Mouse (Mus musculus): ENCODE measurements around the gene Mcts2. TPM values are rescaled to one million over a fixed set of nuclear protein-coding genes. Genes with fewer than 3 reads are reported as not detected.

The Mcts2 gene
- total RNA-seq, 2 experiments from 2014 or later: 16.2 to 16.5 TPM

- DNase-seq: no peak
- intact Hi-C loops (cut with DNase I): no loop called here
These were observed 3.7 kb upstream of the Mcts2 start for GRCm38 (mm10) chr2:152683086-152683485.

- DNase-seq: no peak
- intact Hi-C loops (cut with DNase I): no loop called here
These were observed 436 bp upstream of the Mcts2 start for GRCm38 (mm10) chr2:152686399-152686798.

GRCm38 (mm10) chr2:152691564-152692217 is 4.9 kb downstream of the Mcts2 start:
- no peak for DNase-seq
- intact Hi-C loops (cut with DNase I): loop anchor here (1.0 kb wide), 1 partner anchor 51 kb away; no protein-coding TSS in a partner anchor

- intact Hi-C loops (cut with DNase I): no loop called here
- peak; percentile 75 to 77 for DNase-seq
These were observed 6.4 kb downstream of the Mcts2 start for GRCm38 (mm10) chr2:152693233-152693632.

GRCm38 (mm10) chr2:152693735-152694134 is 6.9 kb downstream of the Mcts2 start:
- intact Hi-C loops (cut with DNase I): no loop called here

GRCm38 (mm10) chr2:152694708-152695107 is 7.9 kb downstream of the Mcts2 start:
- DNase-seq: no peak
- intact Hi-C loops (cut with DNase I): loop anchor here (5.0 kb wide), 1 partner anchor 323 kb away; the partner anchor contains the start of gene Pdrg1

More at GRCm38 (mm10) chr2:152693735-152694134, 6.9 kb downstream of the Mcts2 start:
- DNase-seq: no peak

GRCm38 (mm10) chr2:152696016-152696415 is 9.2 kb downstream of the Mcts2 start:
- intact Hi-C loops (cut with DNase I): loop anchor here (1.0 to 5.0 kb wide), 4 partner anchors 46 to 321 kb away; partner anchors contain the start of genes Bcl2l1 and Pdrg1

GRCm38 (mm10) chr2:152696476-152697164 is 9.8 kb downstream of the Mcts2 start:
- DNase-seq: peak; percentile 93 to 96
- intact Hi-C loops (cut with DNase I): loop anchor here (1.0 to 5.0 kb wide), 4 partner anchors 46 to 321 kb away; partner anchors contain the start of genes Bcl2l1 and Pdrg1

More at GRCm38 (mm10) chr2:152696016-152696415, 9.2 kb downstream of the Mcts2 start:
- no peak for DNase-seq

- no peak for DNase-seq
- intact Hi-C loops (cut with DNase I): no loop called here
These were observed 13.3 kb downstream of the Mcts2 start for GRCm38 (mm10) chr2:152700138-152700537.

GRCm38 (mm10) chr2:152700725-152701124 is 13.9 kb downstream of the Mcts2 start:
- intact Hi-C loops (cut with DNase I): no loop called here
- DNase-seq: no peak

- no peak for DNase-seq
- intact Hi-C loops (cut with DNase I): no loop called here
These were observed 16.9 kb downstream of the Mcts2 start for GRCm38 (mm10) chr2:152703596-152704255.

GRCm38 (mm10) chr2:152704256-152704605 is 17.4 kb downstream of the Mcts2 start:
- no peak for DNase-seq
- intact Hi-C loops (cut with DNase I): no loop called here

GRCm38 (mm10) chr2:152704811-152705370 is 18.1 kb downstream of the Mcts2 start:
- intact Hi-C loops (cut with DNase I): no loop called here
- no peak for DNase-seq

- intact Hi-C loops (cut with DNase I): loop anchor here (2.0 kb wide), 1 partner anchor 79 kb away; no protein-coding TSS in a partner anchor
- DNase-seq: peak; percentile 63 to 74
These were observed 19.2 kb downstream of the Mcts2 start for GRCm38 (mm10) chr2:152705993-152706571.

GRCm38 (mm10) chr2:152707186-152707585 is 20.4 kb downstream of the Mcts2 start:
- intact Hi-C loops (cut with DNase I): loop anchor here (1.0 to 2.0 kb wide), 2 partner anchors 29 to 78 kb away; partner anchors contain the start of gene Id1
- peak in 1 of 2 experiments; percentile 48 for DNase-seq

GRCm38 (mm10) chr2:152707627-152708026 is 20.8 kb downstream of the Mcts2 start:
- intact Hi-C loops (cut with DNase I): loop anchor here (1.0 to 2.0 kb wide), 2 partner anchors 29 to 77 kb away; partner anchors contain the start of gene Id1

GRCm38 (mm10) chr2:152709066-152709465 is 22.2 kb downstream of the Mcts2 start:
- intact Hi-C loops (cut with DNase I): loop anchor here (1.0 kb wide), 1 partner anchor 15 kb away; no protein-coding TSS in a partner anchor
- no peak for DNase-seq

More at GRCm38 (mm10) chr2:152707627-152708026, 20.8 kb downstream of the Mcts2 start:
- DNase-seq: peak; percentile 92 to 93

GRCm38 (mm10) chr2:152716241-152716772 is 29.5 kb downstream of the Mcts2 start:
- DNase-seq: no peak
- intact Hi-C loops (cut with DNase I): no loop called here

- no peak for DNase-seq
- intact Hi-C loops (cut with DNase I): no loop called here
These were observed 30.8 kb downstream of the Mcts2 start for GRCm38 (mm10) chr2:152717652-152718051.

GRCm38 (mm10) chr2:152718076-152718475 is 31.2 kb downstream of the Mcts2 start:
- intact Hi-C loops (cut with DNase I): no loop called here
- no peak for DNase-seq

All from heart, postnatal 36 days (tissue).